Mouse (Mus musculus) small intestine, adult 2 months (tissue): ENCODE measurements at regions not wholly inside any gene's neighbourhood (a gene's known extent, or its start where the extent isn't known, plus 50 kb on each side); places are given as distances from the start of the nearest gene placed in this dataset.

ENCODE experiments used
- CTCF ChIP-seq: fragments of 200-500 bp; IDR thresholded peaks from 2 replicates; pipeline ENCODE4 v1.5.1; 2012; ENCODE audit warnings: low read depth, mild to moderate bottlenecking, control low read depth, inconsistent platforms, low read length, moderate library complexity, mixed read lengths; ENCODE audit not compliant: insufficient replicate concordance, insufficient read length; ENCODE audit errors: extremely low read depth
- POLR2A ChIP-seq: fragments of 200-500 bp; IDR thresholded peaks from 2 replicates; pipeline ENCODE4 v1.6.1; 2012; ENCODE audit warnings: low read depth, mild to moderate bottlenecking, control low read depth, inconsistent platforms, low read length, moderate library complexity

DNA sequence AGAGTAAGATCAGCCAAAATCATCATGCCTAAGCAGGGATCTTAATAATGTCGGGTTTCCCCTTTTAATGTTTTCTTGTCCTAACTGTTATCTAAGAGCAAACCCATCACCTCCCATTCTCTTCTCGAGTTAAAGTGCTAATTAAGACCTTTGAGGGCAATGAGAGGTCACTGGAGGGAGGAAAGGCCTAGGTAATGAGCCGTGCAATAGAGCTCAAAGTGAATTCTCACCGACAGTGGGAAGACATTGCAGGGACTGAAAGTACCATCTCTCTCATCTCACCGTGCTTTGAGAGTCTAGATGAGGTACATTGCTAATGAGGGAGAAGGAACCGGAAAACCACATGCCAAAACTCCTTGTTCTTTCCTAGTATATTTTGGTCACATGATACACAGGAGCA, 64.9 kb upstream of the Ddhd1 start:
- TF ChIP-seq POLR2A, result no peak
- no peak for TF ChIP-seq CTCF
